Mouse (Mus musculus) heart, embryonic 11.5 days (tissue): ENCODE measurements around the gene Hspa12a. TPM values are rescaled to one million over a fixed set of nuclear protein-coding genes. Genes with fewer than 3 reads are reported as not detected.

ENCODE experiments used
- ATAC-seq: fragments of 200-750 bp; cut with Nextera tagmentation; replicated peaks from 2 replicates; pipeline ENCODE4 v1.8.0; 2017; ENCODE audit warnings: moderate library complexity; ENCODE audit not compliant: insufficient number of reproducible peaks, low FRiP score, low TSS enrichment
- H3K27ac ChIP-seq: fragments of 300-500 bp; sonication (generic); 2 replicates; pipeline ENCODE4 v1.5.1; 2014; ENCODE audit warnings: mild to moderate bottlenecking, low read depth, low read length
- H3K27me3 ChIP-seq: fragments of 300-500 bp; sonication (generic); 2 replicates; pipeline ENCODE4 v1.6.1; 2014; ENCODE audit warnings: mild to moderate bottlenecking, low read length, mixed read lengths; ENCODE audit not compliant: control insufficient read depth, insufficient read depth
- H3K36me3 ChIP-seq: fragments of 300-500 bp; sonication (generic); 2 replicates; pipeline ENCODE4 v1.6.1; 2014; ENCODE audit warnings: mild to moderate bottlenecking, low read length, moderate library complexity, mixed read lengths; ENCODE audit not compliant: control insufficient read depth, insufficient read depth
- H3K4me1 ChIP-seq: fragments of 300-500 bp; sonication (generic); 2 replicates; pipeline ENCODE4 v1.6.1; 2014; ENCODE audit warnings: low read length; ENCODE audit not compliant: control insufficient read depth, insufficient read depth
- H3K4me2 ChIP-seq: fragments of 300-500 bp; sonication (generic); 2 replicates; pipeline ENCODE4 v1.6.1; 2014; ENCODE audit warnings: mild to moderate bottlenecking, moderate library complexity
- H3K4me3 ChIP-seq: fragments of 300-500 bp; sonication (generic); 2 replicates; pipeline ENCODE4 v1.5.1; 2014; ENCODE audit warnings: low read depth, low read length
- H3K9ac ChIP-seq: fragments of 300-500 bp; sonication (generic); 2 replicates; pipeline ENCODE4 v1.6.1; 2014; ENCODE audit warnings: mild to moderate bottlenecking, low read depth, low read length, moderate library complexity
- H3K9me3 ChIP-seq: fragments of 300-500 bp; sonication (generic); replicated peaks from 2 replicates; pipeline ENCODE4 v1.6.1; 2016; ENCODE audit warnings: low read length; ENCODE audit not compliant: control insufficient read depth
- WGBS: fragments of 180-500 bp; shearing (Covaris S2); extraction: QIAGEN DNeasy Blood & Tissue Kit; methylation state at CpG from one replicate; pipeline ENCODE4 v1.1.7; 2014; ENCODE audit not compliant: insufficient replicate concordance; 5-methylcytosine and 5-hydroxymethylcytosine counted together
- polyA plus RNA-seq: library from polyadenylated mRNA; unstranded; fragments of >200 nt; fragmentation: Nextera tagmentation; extraction: Ambion mirVana; gene quantifications from 2 replicates; pipeline ENCODE4 v1.2.1, GENCODE M21; 2014

Hspa12a gene
- polyA plus RNA-seq, 1 experiment from 2014 or later = 4.6 TPM

DNA sequence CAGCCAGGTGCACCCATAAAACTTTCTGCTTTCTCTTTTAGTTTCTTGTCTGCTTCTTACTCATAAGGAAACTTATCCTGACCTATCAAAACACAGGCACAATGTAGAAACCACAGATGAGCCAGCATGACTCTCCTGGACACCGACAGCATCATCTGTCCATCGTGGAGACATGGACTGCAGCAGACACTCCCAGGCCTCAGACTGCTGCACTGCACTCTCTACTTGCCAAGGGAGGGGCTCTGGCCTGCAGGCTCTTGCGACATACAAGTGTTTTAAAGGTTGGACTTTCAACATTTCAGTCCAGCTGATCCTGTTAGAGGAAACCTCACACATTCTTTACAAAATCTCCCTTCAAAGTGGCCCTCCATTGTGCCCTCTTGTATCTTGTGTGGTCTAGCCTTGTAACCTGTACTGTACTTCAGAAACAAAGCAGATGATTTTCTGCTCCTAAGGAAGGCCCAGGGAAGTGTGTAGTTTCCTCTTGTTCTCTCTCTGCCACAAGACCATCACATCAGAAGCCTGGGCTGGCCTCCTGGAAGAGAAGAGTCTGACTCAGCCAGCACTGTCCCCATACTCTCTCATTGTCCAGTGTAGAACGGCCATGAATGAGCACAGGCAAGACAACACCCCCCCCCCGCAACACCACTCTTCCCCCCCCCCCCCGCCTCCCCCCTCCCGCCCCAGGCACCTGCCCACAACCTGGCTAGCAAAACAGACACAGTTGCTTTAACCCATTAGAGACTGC is 92.6 kb downstream of the Hspa12a start:
- no peak overlapping the region for H3K4me2 ChIP-seq
- WGBS = 74% methylated on average over 5 of the region's 7 CpGs
- H3K4me1 ChIP-seq = peaks cover 10% of the 10 kb centered on the region

GRCm38 (mm10) chr19:58849333-58850131 is 93.9 kb downstream of the Hspa12a start:
- no peak overlapping the region for H3K9ac ChIP-seq
- H3K4me1 ChIP-seq = peaks cover 10% of the 10 kb centered on the region
- no peaks in the 10 kb centered on the region for H3K9me3 ChIP-seq
- WGBS = 74% methylated on average over 13 of the region's 13 CpGs
- H3K36me3 ChIP-seq = no peaks in the 10 kb centered on the region
- no peak overlapping the region for H3K4me2 ChIP-seq
- ATAC-seq = no peak
- H3K27ac ChIP-seq = no peak overlapping the region
- no peaks in the 10 kb centered on the region for H3K27me3 ChIP-seq
- H3K4me3 ChIP-seq = no peak overlapping the region

More for the DNA sequence above, 92.6 kb downstream of the Hspa12a start:
- no peak overlapping the region for H3K27ac ChIP-seq
- no peak overlapping the region for H3K4me3 ChIP-seq
- no peak overlapping the region for H3K9ac ChIP-seq
- H3K36me3 ChIP-seq = no peaks in the 10 kb centered on the region
- ATAC-seq = no peak
- no peaks in the 10 kb centered on the region for H3K9me3 ChIP-seq
- no peaks in the 10 kb centered on the region for H3K27me3 ChIP-seq

DNA sequence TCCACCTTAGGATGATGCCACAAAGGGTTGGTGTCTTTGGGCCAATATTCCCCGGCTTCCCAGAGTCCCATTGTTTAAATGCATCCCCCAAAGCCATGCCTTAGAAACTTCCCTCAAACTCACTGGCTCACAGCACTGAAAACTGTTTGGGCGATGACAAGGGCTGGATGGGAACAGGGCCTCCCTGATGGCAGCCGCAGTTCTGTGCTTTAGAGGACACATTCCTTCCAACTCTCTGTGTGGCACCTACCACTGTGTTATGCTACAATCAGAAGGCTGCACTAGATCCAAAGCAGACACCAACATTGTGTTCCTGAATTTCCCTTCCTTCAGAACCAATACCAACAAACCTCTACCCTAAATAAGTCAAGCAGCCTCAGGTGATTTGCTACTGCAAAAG is 99.8 kb downstream of the Hspa12a start:
- Histone ChIP-seq H3K9ac (no peak overlapping the region), H3K4me2 (no peak overlapping the region), H3K36me3 (no peaks in the 10 kb centered on the region), H3K27me3 (no peaks in the 10 kb centered on the region), H3K27ac (peak overlapping the region; percentile 62), H3K4me3 (no peak overlapping the region), H3K9me3 (no peaks in the 10 kb centered on the region), H3K4me1 (peaks cover 11% of the 10 kb centered on the region)
- WGBS = 51% methylated on average over 3 of the region's 3 CpGs
- ATAC-seq = no peak

DNA sequence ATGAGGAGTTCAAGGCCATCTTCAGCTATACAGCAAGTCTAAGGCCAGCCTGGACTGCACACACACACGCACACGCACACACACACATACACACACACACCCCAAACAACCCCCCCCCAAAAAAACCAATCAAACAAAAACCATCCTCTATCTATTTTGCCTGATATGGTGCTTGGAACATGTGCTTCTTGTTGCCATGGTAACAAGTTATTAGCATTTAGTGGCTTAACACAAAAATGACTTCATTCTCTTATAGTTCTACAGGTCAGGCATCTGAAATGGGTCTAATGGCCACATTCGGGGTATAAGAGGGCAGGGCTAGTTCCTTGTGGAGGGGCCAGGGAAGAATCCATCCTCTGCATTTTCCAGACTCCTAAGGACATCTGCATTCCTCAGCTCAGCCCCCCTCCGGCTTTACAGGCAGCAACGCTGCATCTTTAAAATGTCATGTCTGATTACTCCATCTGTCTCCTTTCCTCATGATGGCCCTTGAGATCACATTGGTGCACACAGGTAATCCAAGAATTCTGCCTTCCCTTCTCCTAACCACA is 102.7 kb downstream of the Hspa12a start:
- WGBS = 74% methylated on average over 5 of the region's 5 CpGs
- Histone ChIP-seq H3K27me3 (no peaks in the 10 kb centered on the region), H3K4me3 (no peak overlapping the region), H3K4me2 (no peak overlapping the region), H3K4me1 (peaks cover 17% of the 10 kb centered on the region), H3K36me3 (no peaks in the 10 kb centered on the region), H3K9me3 (no peaks in the 10 kb centered on the region), H3K27ac (no peak overlapping the region), H3K9ac (no peak overlapping the region)
- no peak for ATAC-seq

DNA sequence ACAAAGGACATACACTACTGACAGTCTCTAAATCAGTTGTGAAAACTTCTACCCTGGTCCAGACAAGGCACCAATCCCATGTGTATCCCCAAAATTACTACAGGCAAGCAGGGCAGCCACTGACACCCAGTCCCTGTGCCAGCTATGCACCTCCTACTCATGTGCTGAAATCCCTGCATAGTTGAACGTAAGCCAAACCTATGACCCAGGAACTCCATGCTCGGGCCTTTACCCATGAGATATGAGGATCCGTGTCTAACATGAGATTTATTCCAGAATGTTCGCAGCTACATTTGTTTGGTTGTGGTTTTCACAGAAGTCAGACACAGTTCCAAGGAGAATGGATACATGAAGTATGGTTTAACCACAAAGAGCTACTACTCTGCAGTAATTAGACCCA is 103.6 kb downstream of the Hspa12a start:
- WGBS = 75% methylated on average over 4 of the region's 4 CpGs
- Histone ChIP-seq H3K4me2 (no peak overlapping the region), H3K36me3 (no peaks in the 10 kb centered on the region), H3K9ac (no peak overlapping the region), H3K4me3 (no peak overlapping the region), H3K27ac (no peak overlapping the region), H3K27me3 (no peaks in the 10 kb centered on the region), H3K9me3 (no peaks in the 10 kb centered on the region), H3K4me1 (peaks cover 17% of the 10 kb centered on the region)
- ATAC-seq = no peak

DNA sequence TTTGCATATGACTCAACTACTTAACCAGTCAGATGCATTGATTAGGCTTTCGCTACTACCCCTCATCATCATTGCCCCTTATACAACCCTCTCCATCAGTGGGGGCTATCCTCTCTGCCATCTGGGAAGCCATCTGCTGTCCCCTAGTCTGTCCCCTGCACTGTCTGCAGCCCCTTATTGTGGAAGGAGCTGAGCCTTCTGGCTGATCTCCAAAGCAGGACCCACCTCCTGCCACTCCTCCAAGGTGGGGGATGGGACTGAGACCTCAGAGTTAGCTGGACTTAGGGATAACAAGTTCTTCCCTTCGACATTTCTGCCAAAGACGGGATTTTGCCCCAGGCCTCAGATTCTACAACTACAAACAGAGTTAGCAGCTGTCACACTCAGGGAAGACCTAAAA is 104.1 kb downstream of the Hspa12a start:
- H3K36me3 ChIP-seq = no peaks in the 10 kb centered on the region
- no peak overlapping the region for H3K27ac ChIP-seq
- no peaks in the 10 kb centered on the region for H3K27me3 ChIP-seq
- no peak overlapping the region for H3K4me3 ChIP-seq
- no peak for ATAC-seq
- 60% methylated on average over 3 of the region's 3 CpGs for WGBS
- no peaks in the 10 kb centered on the region for H3K9me3 ChIP-seq
- H3K4me1 ChIP-seq = peaks cover 17% of the 10 kb centered on the region
- H3K4me2 ChIP-seq = no peak overlapping the region
- no peak overlapping the region for H3K9ac ChIP-seq

GRCm38 (mm10) chr19:58838706-58839105 is 104.7 kb downstream of the Hspa12a start:
- H3K9me3 ChIP-seq = no peaks in the 10 kb centered on the region
- no peak overlapping the region for H3K9ac ChIP-seq
- H3K36me3 ChIP-seq = no peaks in the 10 kb centered on the region
- no peak overlapping the region for H3K4me2 ChIP-seq
- H3K4me3 ChIP-seq = no peak overlapping the region
- WGBS = 66% methylated on average over 9 of the region's 9 CpGs
- H3K27me3 ChIP-seq = no peaks in the 10 kb centered on the region
- H3K27ac ChIP-seq = no peak overlapping the region
- no peak for ATAC-seq
- H3K4me1 ChIP-seq = peaks cover 14% of the 10 kb centered on the region

- Histone ChIP-seq H3K9ac (no peak overlapping the region), H3K27ac (no peak overlapping the region), H3K4me2 (no peak overlapping the region), H3K9me3 (no peaks in the 10 kb centered on the region), H3K4me1 (peaks cover 7% of the 10 kb centered on the region), H3K4me3 (no peak overlapping the region), H3K36me3 (no peaks in the 10 kb centered on the region), H3K27me3 (no peaks in the 10 kb centered on the region)
- ATAC-seq = no peak
- WGBS = 74% methylated on average over 13 of the region's 13 CpGs
Measured at GRCm38 (mm10) chr19:58833639-58834180, 109.7 kb downstream of the Hspa12a start.
